Mouse (Mus musculus): ENCODE results near the gene Npepps.

DNA sequence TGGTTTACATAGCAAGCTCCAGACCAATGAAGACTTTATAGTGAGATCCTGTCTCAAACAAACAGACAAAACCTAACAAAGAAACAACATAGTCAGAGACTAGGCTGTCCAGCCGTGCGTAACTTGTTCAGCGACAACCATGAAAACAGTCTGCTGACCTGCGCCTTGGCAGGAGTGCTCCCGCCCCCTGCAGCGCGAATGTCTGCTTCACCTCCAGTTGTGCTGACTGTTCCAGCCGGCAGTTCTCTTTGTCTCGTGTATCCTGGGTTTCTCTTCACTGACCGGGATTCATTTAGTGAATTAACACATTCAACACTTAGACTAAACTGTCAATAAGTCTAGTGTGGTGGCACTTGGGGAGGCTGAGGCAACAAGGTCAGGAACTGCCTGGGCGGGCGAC, 83.9 kb downstream of the Npepps start:
- no peak for TF ChIP-seq CTCF (IDR thresholded peaks at IDR 0.05; ENCODE audit: low read depth, low read length)
- TF ChIP-seq TAL1 (conservative IDR thresholded peaks at IDR 0.05; ENCODE audit: low read depth, low read length): no peak
- TF ChIP-seq GATA1 (IDR thresholded peaks at IDR 0.05; ENCODE audit: borderline replicate concordance, low read length): no peak
